Mouse (Mus musculus): Measurements from ENCODE around the gene Ncoa4. TPM values are rescaled to one million over a fixed set of nuclear protein-coding genes. Genes with fewer than 3 reads are reported as not detected.

Gene Ncoa4
- polyA plus RNA-seq (2012; rRNA removed) = 52.9 and 64.0 TPM in 2 replicates

DNA sequence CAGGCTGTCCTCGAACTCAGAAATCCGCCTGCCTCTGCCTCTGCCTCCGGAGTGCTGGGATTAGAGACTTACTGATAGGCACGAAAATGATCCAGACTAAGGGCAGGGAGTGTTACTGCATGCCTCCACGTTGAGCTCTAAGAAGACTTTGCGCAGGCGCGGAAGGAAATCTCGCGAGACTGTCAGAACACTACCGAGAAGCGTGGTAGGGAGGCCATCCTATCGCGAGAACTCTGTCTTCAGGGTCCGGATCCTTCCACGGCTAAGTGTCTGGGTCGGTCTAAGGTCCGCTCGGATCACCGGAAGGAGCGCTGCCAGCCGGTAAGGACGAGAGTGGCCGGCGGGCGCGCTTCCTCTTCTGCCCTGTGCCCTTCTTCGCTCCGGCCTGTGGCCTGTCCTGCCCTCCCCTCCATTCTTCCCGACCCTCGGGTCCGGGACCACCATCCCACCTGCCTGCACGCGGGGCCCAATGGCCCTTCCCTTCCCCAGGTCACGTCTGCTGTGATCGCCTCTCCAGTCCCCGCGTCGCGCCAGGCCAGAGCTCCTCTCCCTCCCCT is at the start of gene Ncoa4:
Gene Ncoa4 (plus strand): TSS at position 176 of the 557 bp plus-strand sequence.

DNA sequence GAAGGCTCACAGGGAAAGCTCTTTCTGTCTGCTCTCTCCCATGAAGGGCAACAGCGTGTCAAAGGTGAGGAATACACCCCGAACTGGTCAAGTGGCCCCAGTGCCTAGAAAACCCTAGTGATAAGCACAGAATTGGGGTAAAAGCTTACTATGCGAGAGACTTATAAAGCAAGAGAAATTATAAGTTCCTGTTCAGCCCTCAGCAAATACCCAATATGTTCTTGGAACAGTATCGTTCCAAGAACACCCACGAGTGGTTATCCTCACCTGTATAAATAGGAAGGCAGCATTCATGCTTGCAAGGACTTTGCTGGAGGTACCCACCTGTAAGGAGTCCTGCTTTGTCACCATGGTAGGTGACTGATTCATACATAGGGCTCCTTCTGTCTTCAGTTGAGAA is 17.9 kb upstream of the Ncoa4 start, which contains the start of gene Msmb:
Gene Msmb (plus strand): TSS at position 301 of the 400 bp plus-strand sequence.

DNA sequence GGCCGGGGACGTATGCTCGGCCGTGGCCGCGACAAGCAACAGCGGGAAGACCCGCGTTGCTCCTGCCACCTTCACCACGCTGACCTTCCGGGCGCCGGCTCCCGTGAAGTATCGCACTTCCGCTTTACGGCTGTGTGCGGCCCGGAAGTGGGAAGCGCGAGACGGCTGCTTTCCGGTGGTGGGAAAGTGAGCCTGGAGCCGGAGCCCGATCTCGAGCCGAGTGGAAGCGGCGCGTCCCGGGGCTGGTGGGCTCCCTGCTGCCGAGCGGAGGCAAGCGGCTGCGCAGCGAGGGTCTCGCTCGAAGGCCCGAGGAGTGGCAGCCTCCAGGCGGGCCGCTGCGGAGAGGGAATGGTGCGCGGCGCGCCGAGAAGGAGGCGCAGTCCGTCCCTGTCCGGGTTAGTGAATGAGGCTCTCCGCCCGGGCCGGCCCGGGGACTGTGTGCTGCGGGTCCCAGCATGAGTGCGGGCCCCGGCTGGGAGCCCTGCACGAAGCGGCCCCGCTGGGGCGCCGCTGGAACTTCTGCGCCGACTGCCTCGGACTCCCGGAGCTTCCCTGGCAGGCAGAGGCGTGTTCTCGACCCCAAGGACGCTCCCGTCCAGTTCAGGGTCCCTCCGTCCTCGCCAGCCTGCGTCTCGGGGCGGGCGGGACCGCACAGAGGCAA is 42.3 kb downstream of the Ncoa4 start, which contains the start of the genes Timm23 and Parg:
Gene Timm23 (minus strand): TSS at position 108 of the 661 bp plus-strand sequence.
Gene Parg (plus strand): TSS at position 159 of the 661 bp plus-strand sequence.

Other genes with a start within 250 kb of the Ncoa4 start
- gene Galnt15, start 130.9 kb upstream of the Ncoa4 start, polyA plus RNA-seq (2012; rRNA removed) = 0.06 and 0.11 TPM in 2 replicates
- gene Oxnad1, start 74.5 kb upstream of the Ncoa4 start, polyA plus RNA-seq (2012; rRNA removed) = 21.9 and 26.7 TPM in 2 replicates
- 40.9 and 51.9 TPM in 2 replicates for gene Dph3, start 74.1 kb upstream of the Ncoa4 start, polyA plus RNA-seq (2012; rRNA removed)
- gene Msmb, start 17.8 kb upstream of the Ncoa4 start, polyA plus RNA-seq (2012; rRNA removed) = not detected in 2 replicates
- gene Timm23, start 42.0 kb downstream of the Ncoa4 start, polyA plus RNA-seq (2012; rRNA removed) = 178 and 203 TPM in 2 replicates
- 25.8 and 30.6 TPM in 2 replicates for gene Parg, start 42.1 kb downstream of the Ncoa4 start, polyA plus RNA-seq (2012; rRNA removed)
- gene Ogdhl, start 162.2 kb downstream of the Ncoa4 start, polyA plus RNA-seq (2012; rRNA removed) = 13.4 and 17.0 TPM in 2 replicates
- 0.14 TPM in 1 of 2 replicates, not detected in the other for gene 1700024G13Rik, start 228.5 kb downstream of the Ncoa4 start, polyA plus RNA-seq (2012; rRNA removed)